Mouse (Mus musculus): ENCODE data around the gene Kcnb1. TPM values are rescaled to one million over a fixed set of nuclear protein-coding genes. Genes with fewer than 3 reads are reported as not detected.

Kcnb1 gene
- total RNA-seq, 4 experiments from 2014 or later: 90.7 to 118 (median 104) TPM

- no peak for DNase-seq (ENCODE audit: low spot score in 2 of 2)
Observed at GRCm38 (mm10) chr2:167130050-167130770, 59.7 kb downstream of the Kcnb1 start.

DNA sequence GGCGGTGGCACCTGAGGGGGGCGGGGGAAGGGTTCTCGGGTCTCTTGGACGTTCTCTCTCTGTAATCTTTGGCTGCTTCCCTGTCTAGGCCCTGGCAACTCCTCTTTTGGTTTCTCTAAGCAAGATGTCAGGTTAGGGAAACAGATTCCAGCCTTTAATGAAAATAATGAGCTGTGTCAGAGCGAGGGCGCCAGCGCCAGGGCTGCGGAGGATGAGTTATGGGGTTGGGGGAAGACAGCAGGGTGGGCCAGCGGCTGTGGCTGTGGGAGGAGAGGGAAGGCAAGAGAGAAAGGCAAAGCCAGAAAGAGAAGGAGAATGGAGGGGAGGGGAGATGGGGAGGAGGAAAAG, 60.4 kb downstream of the Kcnb1 start:
- DNase-seq (ENCODE audit: low spot score in 2 of 2): no peak

- DNase-seq (ENCODE audit: low spot score in 2 of 2): no peak
Observed at GRCm38 (mm10) chr2:167128699-167129607, 61.0 kb downstream of the Kcnb1 start.

- no peak for DNase-seq (ENCODE audit: low spot score in 2 of 2)
Observed at GRCm38 (mm10) chr2:167127404-167127803, 62.6 kb downstream of the Kcnb1 start.

GRCm38 (mm10) chr2:167125781-167126180, 64.2 kb downstream of the Kcnb1 start:
- no peak for DNase-seq (ENCODE audit: low spot score in 2 of 2)

DNA sequence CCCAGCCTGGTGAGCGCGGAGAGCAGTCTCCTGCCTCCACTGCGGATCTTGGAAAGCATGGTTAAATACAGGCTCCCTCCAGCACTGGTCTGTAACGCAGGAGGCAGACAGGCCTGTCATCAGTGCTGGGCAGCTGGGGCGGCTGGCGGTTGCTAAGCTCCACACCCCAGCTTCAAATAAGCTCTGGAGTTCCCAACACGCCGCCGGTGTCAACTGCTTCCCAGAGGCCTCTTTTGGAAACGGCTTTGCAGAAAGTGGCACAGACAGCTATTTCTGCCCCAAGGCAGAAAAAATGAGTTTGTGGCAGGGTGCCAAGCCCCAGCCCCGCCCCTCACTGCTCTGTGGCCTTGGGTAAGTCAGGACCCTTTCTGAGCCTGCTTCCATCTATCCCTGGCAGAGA, 66.0 kb downstream of the Kcnb1 start:
- DNase-seq (ENCODE audit: low spot score in 2 of 2): peak in 1 of 2 experiments; percentile 37

DNA sequence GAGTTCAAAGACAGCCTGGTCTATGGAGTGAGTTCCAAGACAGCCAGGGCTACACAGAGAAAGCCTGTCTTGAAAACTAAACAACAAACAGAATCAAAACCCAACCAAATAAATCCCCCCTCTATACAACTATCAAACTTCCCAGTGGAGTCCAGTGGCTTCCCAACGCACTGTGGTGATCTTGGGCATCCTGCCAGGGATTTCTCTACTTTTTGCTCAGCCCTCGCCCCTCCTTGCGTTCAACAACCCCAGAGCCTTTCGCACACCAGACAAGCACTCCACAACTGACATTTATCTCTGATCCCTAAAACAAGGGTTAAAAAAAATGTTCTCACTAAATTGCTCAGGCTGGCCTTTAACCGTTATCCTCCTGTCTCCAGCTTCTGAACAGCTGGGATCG, 67.2 kb downstream of the Kcnb1 start:
- no peak for DNase-seq (ENCODE audit: low spot score in 2 of 2)

GRCm38 (mm10) chr2:167121996-167122395, 68.0 kb downstream of the Kcnb1 start:
- DNase-seq (ENCODE audit: low spot score in 2 of 2): no peak

- no peak for DNase-seq (ENCODE audit: low spot score in 2 of 2)
Observed at GRCm38 (mm10) chr2:167121228-167121627, 68.7 kb downstream of the Kcnb1 start.

GRCm38 (mm10) chr2:167120186-167120830, 69.6 kb downstream of the Kcnb1 start:
- no peak for DNase-seq (ENCODE audit: low spot score in 2 of 2)

GRCm38 (mm10) chr2:167118046-167118445, 71.9 kb downstream of the Kcnb1 start:
- DNase-seq (ENCODE audit: low spot score in 2 of 2): no peak

- DNase-seq (ENCODE audit: low spot score in 2 of 2): peak; percentile 48 to 84
Observed at GRCm38 (mm10) chr2:167112737-167113136, 77.2 kb downstream of the Kcnb1 start.

- no peak for DNase-seq (ENCODE audit: low spot score in 2 of 2)
Observed at GRCm38 (mm10) chr2:167112259-167112658, 77.7 kb downstream of the Kcnb1 start.

DNA sequence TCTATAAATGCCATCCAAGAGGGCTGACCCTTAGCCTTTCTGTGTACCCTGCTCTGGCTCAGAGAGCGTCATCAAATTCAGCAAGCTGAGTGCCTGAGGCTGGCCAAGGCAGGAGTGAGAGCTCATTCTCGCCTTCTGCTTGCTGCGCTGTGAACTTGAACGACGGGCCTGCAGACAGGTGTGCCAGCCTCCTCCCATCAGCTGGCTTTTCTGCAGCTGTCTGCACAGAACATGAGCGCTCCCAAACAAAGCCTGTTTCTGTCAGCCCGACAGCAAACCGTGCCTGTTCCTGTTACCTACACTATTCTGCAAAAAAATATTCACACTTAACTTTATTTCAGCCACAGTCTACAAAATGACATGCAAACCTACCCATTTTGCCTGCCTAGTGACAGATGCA, 80.4 kb downstream of the Kcnb1 start:
- DNase-seq (ENCODE audit: low spot score in 2 of 2): no peak

DNA sequence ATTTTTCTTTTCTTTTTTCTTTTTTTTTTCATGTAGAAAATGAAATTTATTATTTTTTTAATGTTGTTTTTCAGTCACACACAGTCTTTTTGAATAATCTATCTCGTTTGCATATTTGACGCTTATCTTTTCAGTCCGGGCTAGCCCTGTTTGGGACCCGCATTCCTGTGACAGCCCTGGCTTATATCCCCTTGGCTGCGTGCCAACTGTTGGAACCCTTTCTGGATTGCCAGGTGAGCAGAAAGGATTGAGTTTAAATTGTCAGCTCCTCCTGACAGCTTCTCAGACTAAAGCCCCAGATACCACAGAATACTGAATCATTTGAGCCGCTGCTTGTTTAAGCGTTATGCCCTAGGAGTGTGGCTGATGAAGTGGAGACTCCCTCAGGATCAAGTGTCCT, 86.4 kb downstream of the Kcnb1 start:
- DNase-seq (ENCODE audit: low spot score in 2 of 2): no peak

DNA sequence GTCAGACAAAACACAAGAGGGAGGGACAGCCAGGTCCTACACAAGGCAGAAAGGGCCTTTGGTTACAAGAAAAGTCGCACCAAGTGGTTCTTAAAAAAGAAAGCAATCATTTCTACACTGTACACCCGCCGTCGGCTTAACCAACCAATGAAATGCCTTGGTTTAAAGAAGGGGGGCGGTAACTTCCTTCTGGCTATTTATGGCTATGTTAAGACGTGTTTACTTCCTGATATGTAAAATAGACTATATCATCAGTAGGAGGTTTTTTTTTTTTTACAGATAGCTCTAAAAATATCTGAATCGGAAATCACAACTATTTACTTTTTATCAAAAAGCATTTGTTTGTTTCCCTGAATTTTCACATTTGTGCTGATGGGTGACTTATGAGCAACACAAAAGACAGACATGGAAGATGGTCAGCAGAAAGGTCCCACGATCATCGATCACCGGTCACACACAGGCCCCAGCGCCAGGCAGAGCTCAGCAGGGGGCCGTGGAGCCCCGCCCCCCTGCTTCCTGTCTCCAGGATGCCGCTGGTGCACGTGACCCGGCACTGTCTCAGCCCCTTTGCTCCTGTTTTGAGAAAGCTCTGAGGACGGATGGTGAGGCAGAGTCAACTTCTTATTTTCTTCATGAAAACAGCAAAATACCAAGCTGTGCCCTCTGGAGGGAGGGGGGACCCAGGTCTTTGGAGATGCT, 88.1 kb downstream of the Kcnb1 start:
- no peak for DNase-seq (ENCODE audit: low spot score in 2 of 2)

DNA sequence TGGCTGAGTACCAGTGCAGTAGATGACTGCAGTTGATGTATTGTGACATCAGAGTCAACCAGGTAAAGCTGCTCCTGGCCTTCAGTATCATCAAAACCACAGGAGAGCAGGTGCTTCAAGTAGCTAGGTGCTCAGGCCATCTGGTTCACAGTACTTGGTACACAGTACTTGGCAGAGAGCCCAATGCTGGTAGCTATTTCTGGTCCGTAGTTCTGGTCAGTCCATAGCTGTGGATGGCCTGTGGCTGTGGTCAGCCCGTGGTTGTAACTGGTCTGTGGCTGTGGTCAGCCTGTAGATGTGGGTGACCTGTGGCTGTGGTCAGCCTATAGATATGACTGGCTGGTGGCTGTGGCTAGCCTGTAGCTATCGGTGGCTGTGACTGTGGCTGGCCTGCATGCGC, 95.3 kb downstream of the Kcnb1 start:
- no peak for DNase-seq (ENCODE audit: low spot score in 2 of 2)

- DNase-seq (ENCODE audit: low spot score in 2 of 2): no peak
Observed at GRCm38 (mm10) chr2:167093171-167093900, 96.6 kb downstream of the Kcnb1 start.

DNA sequence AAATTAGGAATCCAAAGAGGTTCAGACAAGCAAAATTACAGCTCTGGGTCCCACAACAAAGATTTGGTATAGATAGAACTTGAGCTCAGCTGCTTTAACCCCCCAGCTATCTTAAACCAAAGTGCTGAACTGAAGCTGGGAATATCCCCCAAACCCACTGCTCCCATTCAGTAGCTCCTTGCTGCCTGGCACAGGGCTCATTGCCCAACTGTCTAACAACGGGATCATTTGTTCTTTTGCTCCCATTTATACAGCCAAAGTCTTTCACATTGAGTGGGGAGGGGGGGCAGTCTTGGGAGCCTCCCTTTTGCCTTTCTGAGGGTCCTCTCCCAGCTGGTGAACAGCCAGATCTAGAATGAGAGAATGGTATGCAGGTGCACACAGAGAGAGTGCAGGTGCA, 99.7 kb downstream of the Kcnb1 start:
- no peak for DNase-seq (ENCODE audit: low spot score in 2 of 2)

DNA sequence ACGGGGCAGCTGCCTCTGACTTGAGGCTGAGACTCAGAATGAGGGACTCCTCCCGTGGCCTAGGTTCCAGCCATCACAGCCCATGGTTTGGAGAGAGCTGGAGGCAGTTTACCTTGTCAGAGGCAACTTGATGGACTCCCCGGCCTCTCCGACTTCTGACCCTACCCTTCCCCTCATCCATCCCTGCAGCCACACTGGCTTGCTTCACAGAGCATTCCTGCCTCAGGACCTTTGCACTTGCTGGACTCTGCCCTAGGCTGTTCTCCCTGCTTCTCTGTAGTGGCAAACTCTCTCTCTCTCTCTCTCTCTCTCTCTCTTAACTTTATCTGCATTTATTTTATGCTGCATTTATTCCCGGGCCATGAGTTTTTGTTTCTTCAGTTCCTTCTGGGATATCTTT, 103.1 kb downstream of the Kcnb1 start:
- DNase-seq (ENCODE audit: low spot score in 2 of 2): no peak

DNA sequence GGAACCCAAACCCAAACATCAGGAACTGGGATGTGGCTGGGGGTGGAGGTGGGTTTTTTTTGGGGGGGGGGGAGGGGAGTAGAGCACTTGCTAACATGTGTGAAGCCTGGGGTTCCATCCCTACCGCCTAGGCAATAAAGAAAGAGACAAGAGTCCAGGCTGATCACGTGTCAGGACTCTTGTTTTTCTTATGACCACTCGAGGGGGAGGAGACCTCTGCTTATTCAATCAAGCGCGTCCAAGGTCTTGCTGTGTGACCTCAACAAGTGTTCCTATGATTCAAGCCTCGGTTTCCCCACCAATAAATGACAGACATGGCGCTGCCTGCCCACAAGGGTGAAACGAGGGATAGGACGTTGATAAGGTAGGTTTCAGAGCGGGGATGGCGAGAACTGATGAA, 103.9 kb downstream of the Kcnb1 start:
- DNase-seq (ENCODE audit: low spot score in 2 of 2): no peak

Data from layer of hippocampus, adult 8-10 months (tissue).